Mouse (Mus musculus) spleen, adult 2 months (tissue): ENCODE data around the gene Fbxo3.

Source experiments
- CTCF ChIP-seq: fragments of 200-500 bp; IDR thresholded peaks from 2 replicates; pipeline ENCODE4 v1.5.1; 2011; ENCODE audit warnings: mild to moderate bottlenecking, inconsistent platforms; ENCODE audit not compliant: insufficient read depth, insufficient read length, insufficient replicate concordance; ENCODE audit errors: extremely low read depth
- POLR2A ChIP-seq: fragments of 200-500 bp; IDR thresholded peaks from 2 replicates; pipeline ENCODE4 v1.6.1; 2011; ENCODE audit warnings: low read depth, low read length, inconsistent platforms

- no peak for TF ChIP-seq POLR2A
- TF ChIP-seq CTCF, result no peak
Observed at GRCm38 (mm10) chr2:104029074-104029473, 1.6 kb downstream of the Fbxo3 start.
